Mouse (Mus musculus) mammary gland, adult 2 months (tissue): ENCODE measurements around the gene Atxn10. TPM values are rescaled to one million over a fixed set of nuclear protein-coding genes. Genes with fewer than 3 reads are reported as not detected.

Source experiments
- polyA plus RNA-seq: library from polyadenylated mRNA; depleted of rRNA; stranded (reverse); fragments of >200 nt; gene quantifications from 2 replicates; pipeline ENCODE4 v1.2.3, GENCODE M21; 2012; ENCODE audit warnings: low replicate concordance; rRNA removed

The Atxn10 gene
- 85.8 and 137 TPM in 2 replicates for polyA plus RNA-seq

GRCm38 (mm10) chr15:85335671-85336300 lies at the start of gene Atxn10:
Atxn10 (plus strand) TSS chr15:85336245.

GRCm38 (mm10) chr15:85503127-85503526 lies 167.1 kb downstream of the Atxn10 start, which contains the start of gene 7530416G11Rik:
7530416G11Rik (minus strand) TSS chr15:85503227.

Other genes with a start within 250 kb of the Atxn10 start
- gene Smc1b, start 204.3 kb upstream of the Atxn10 start, polyA plus RNA-seq = not detected in 2 replicates
- gene Ribc2, start 204.2 kb upstream of the Atxn10 start, polyA plus RNA-seq = not detected in 2 replicates
- 68.0 and 82.3 TPM in 2 replicates for gene Fbln1, start 130.3 kb upstream of the Atxn10 start, polyA plus RNA-seq
- not detected in 2 replicates for gene 7530416G11Rik, start 167.0 kb downstream of the Atxn10 start, polyA plus RNA-seq
- 10.2 and 15.4 TPM in 2 replicates for gene Wnt7b, start 246.2 kb downstream of the Atxn10 start, polyA plus RNA-seq